Mouse (Mus musculus) liver, adult 2 months (tissue): ENCODE results near the gene Hipk2. TPM values are rescaled to one million over a fixed set of nuclear protein-coding genes. Genes with fewer than 3 reads are reported as not detected.

Experiments used
- DNase-seq: peaks from one replicate; pipeline ENCODE4 v3.0.0-alpha.2; 2011; ENCODE audit warnings: low read depth, low spot score; ENCODE audit errors: extremely low read depth
- H3K27ac ChIP-seq: fragments of 200-500 bp; replicated peaks from 2 replicates; pipeline ENCODE4 v1.5.1; 2012; ENCODE audit warnings: low read depth, mild to moderate bottlenecking, control low read depth, inconsistent platforms, low read length; ENCODE audit not compliant: insufficient read depth
- H3K27me3 ChIP-seq: fragments of 200-500 bp; 2 replicates; pipeline ENCODE4 v1.6.1; 2012; ENCODE audit warnings: mild to moderate bottlenecking, moderate library complexity, low read length, inconsistent platforms; ENCODE audit not compliant: control insufficient read depth, insufficient read depth
- H3K36me3 ChIP-seq: fragments of 200-500 bp; 2 replicates; pipeline ENCODE4 v1.6.1; 2012; ENCODE audit warnings: low read length, inconsistent platforms; ENCODE audit not compliant: control insufficient read depth, insufficient read depth
- H3K4me1 ChIP-seq: fragments of 200-500 bp; 2 replicates; pipeline ENCODE4 v1.6.1; 2011; ENCODE audit warnings: low read length; ENCODE audit not compliant: control insufficient read depth, insufficient read depth
- H3K4me3 ChIP-seq: fragments of 200-500 bp; 2 replicates; pipeline ENCODE4 v1.5.1; 2011; ENCODE audit warnings: low read depth, mild to moderate bottlenecking, control low read depth, low read length, moderate library complexity; ENCODE audit not compliant: insufficient read depth
- H3K79me2 ChIP-seq: fragments of 200-500 bp; 2 replicates; pipeline ENCODE4 v1.6.1; 2012; ENCODE audit warnings: inconsistent platforms, mild to moderate bottlenecking, low read length, moderate library complexity; ENCODE audit not compliant: control insufficient read depth, insufficient read depth
- H3K9ac ChIP-seq: fragments of 200-500 bp; 2 replicates; pipeline ENCODE4 v1.6.1; 2012; ENCODE audit warnings: low read depth, mild to moderate bottlenecking, control low read depth, inconsistent platforms, low read length
- CTCF ChIP-seq: fragments of 200-500 bp; IDR thresholded peaks from 2 replicates; pipeline ENCODE4 v1.5.1; 2011; ENCODE audit warnings: low read depth, low read length, control low read depth
- POLR2A ChIP-seq: fragments of 200-500 bp; IDR thresholded peaks from 2 replicates; pipeline ENCODE4 v1.6.1; 2011; ENCODE audit warnings: low read length, control low read depth; ENCODE audit not compliant: insufficient read depth; ENCODE audit errors: extremely low read depth
- WGBS: fragments of 180-500 bp; shearing (Covaris S2); methylation state at CpG from one replicate; pipeline ENCODE4 v1.1.7; 2018; 5-methylcytosine and 5-hydroxymethylcytosine counted together
- polyA plus RNA-seq: library from polyadenylated mRNA; depleted of rRNA; stranded (reverse); fragments of >200 nt; gene quantifications from 2 replicates; pipeline ENCODE4 v1.2.3, GENCODE M21; 2012
- total RNA-seq: library from RNA; depleted of rRNA; stranded (reverse); fragments of >200 nt; gene quantifications from 2 replicates; pipeline ENCODE4 v1.2.3, GENCODE M21; 2014

The Hipk2 gene
- total and polyA plus RNA-seq, 2 experiments, result 8.5 to 22.2 TPM

- WGBS, result 84% methylated on average over 3 of the region's 3 CpGs
- Histone ChIP-seq H3K27ac (no peak overlapping the region), H3K79me2 (peaks cover 10% of the 10 kb centered on the region; the same call in 1 of the 2 replicates), H3K4me1 (peaks cover 7% of the 10 kb centered on the region; the same call in 1 of the 2 replicates), H3K9ac (no peak overlapping the region), H3K36me3 (no peaks in the 10 kb centered on the region), H3K4me3 (no peak overlapping the region), H3K27me3 (no peaks in the 10 kb centered on the region)
- no peak for DNase-seq
- TF ChIP-seq CTCF (no peak), POLR2A (no peak)
Measured at GRCm38 (mm10) chr6:38795096-38795816, 80.7 kb downstream of the Hipk2 start.

- TF ChIP-seq POLR2A (no peak), CTCF (no peak)
- Histone ChIP-seq H3K4me1 (peaks cover 9% of the 10 kb centered on the region), H3K79me2 (peaks cover 14% of the 10 kb centered on the region; the same call in 1 of the 2 replicates), H3K36me3 (no peaks in the 10 kb centered on the region), H3K27ac (no peak overlapping the region), H3K27me3 (no peaks in the 10 kb centered on the region), H3K4me3 (no peak overlapping the region), H3K9ac (no peak overlapping the region)
- 22% methylated on average over 3 of the region's 3 CpGs for WGBS
- DNase-seq, result peak; percentile 94
Measured at GRCm38 (mm10) chr6:38792966-38793365, 83.0 kb downstream of the Hipk2 start.

- no peak overlapping the region for H3K4me3 ChIP-seq
- H3K9ac ChIP-seq, result no peak overlapping the region
- H3K4me1 ChIP-seq, result peaks cover 13% of the 10 kb centered on the region
- WGBS, result 86% methylated on average over 5 of the region's 5 CpGs
- TF ChIP-seq CTCF, result no peak
- TF ChIP-seq POLR2A, result no peak
- H3K36me3 ChIP-seq, result no peaks in the 10 kb centered on the region
- no peak for DNase-seq
- H3K27me3 ChIP-seq, result no peaks in the 10 kb centered on the region
- no peak overlapping the region for H3K27ac ChIP-seq
- H3K79me2 ChIP-seq, result peaks cover 25% of the 10 kb centered on the region
Measured at GRCm38 (mm10) chr6:38789221-38789810, 86.6 kb downstream of the Hipk2 start.

GRCm38 (mm10) chr6:38787811-38788509, 88.0 kb downstream of the Hipk2 start:
- no peaks in the 10 kb centered on the region for H3K36me3 ChIP-seq
- WGBS, result 78% methylated on average over 6 of the region's 6 CpGs
- H3K4me1 ChIP-seq, result peaks cover 10% of the 10 kb centered on the region
- TF ChIP-seq CTCF (no peak), POLR2A (no peak)
- no peak overlapping the region for H3K9ac ChIP-seq
- H3K27me3 ChIP-seq, result no peaks in the 10 kb centered on the region
- no peak overlapping the region for H3K27ac ChIP-seq
- peaks cover 26% of the 10 kb centered on the region for H3K79me2 ChIP-seq
- no peak for DNase-seq
- no peak overlapping the region for H3K4me3 ChIP-seq

- Histone ChIP-seq H3K9ac (no peak overlapping the region), H3K79me2 (peaks cover 29% of the 10 kb centered on the region), H3K4me3 (no peak overlapping the region), H3K36me3 (no peaks in the 10 kb centered on the region), H3K27me3 (no peaks in the 10 kb centered on the region), H3K4me1 (peaks cover 6% of the 10 kb centered on the region), H3K27ac (0 out of 2 replicates have a peak overlapping the region, but pooled peaks have one; percentile 32)
- no peak for DNase-seq
- TF ChIP-seq POLR2A (no peak), CTCF (no peak)
- 47% methylated on average over 1 of the region's 1 CpGs for WGBS
Measured at GRCm38 (mm10) chr6:38787134-38787533, 88.8 kb downstream of the Hipk2 start.
